Mouse (Mus musculus) embryonic facial prominence, embryonic 12.5 days (tissue): ENCODE measurements at regions not wholly inside any gene's neighbourhood (a gene's known extent, or its start where the extent isn't known, plus 50 kb on each side); places are given as distances from the start of the nearest gene placed in this dataset.

ENCODE experiments used
- ATAC-seq: fragments of 200-750 bp; cut with Nextera tagmentation; 2 replicates; pipeline ENCODE4 v1.8.0; 2017; ENCODE audit not compliant: insufficient number of reproducible peaks, insufficient read depth, low FRiP score, low TSS enrichment
- H3K27ac ChIP-seq: fragments of 300-500 bp; sonication (generic); 2 replicates; pipeline ENCODE4 v1.5.1; 2016; ENCODE audit warnings: mild to moderate bottlenecking
- H3K27me3 ChIP-seq: fragments of 300-500 bp; sonication (generic); 2 replicates; pipeline ENCODE4 v1.6.1; 2016; ENCODE audit warnings: mild to moderate bottlenecking, moderate library complexity
- H3K36me3 ChIP-seq: fragments of 300-500 bp; sonication (generic); 2 replicates; pipeline ENCODE4 v1.6.1; 2016; ENCODE audit warnings: mild to moderate bottlenecking
- H3K4me1 ChIP-seq: fragments of 300-500 bp; sonication (generic); 2 replicates; pipeline ENCODE4 v1.6.1; 2016
- H3K4me2 ChIP-seq: fragments of 300-500 bp; sonication (generic); replicated peaks from 2 replicates; pipeline ENCODE4 v1.6.1; 2016; ENCODE audit warnings: mild to moderate bottlenecking, moderate library complexity
- H3K4me3 ChIP-seq: fragments of 300-500 bp; sonication (generic); 2 replicates; pipeline ENCODE4 v1.5.1; 2016; ENCODE audit warnings: mild to moderate bottlenecking
- H3K9ac ChIP-seq: fragments of 300-500 bp; sonication (generic); 2 replicates; pipeline ENCODE4 v1.6.1; 2016; ENCODE audit warnings: mild to moderate bottlenecking, moderate library complexity
- H3K9me3 ChIP-seq: fragments of 300-500 bp; sonication (generic); 2 replicates; pipeline ENCODE4 v1.6.1; 2016; ENCODE audit warnings: mild to moderate bottlenecking, moderate library complexity
- WGBS: fragments of 180-500 bp; shearing (Covaris S2); methylation state at CpG from one replicate; pipeline ENCODE4 v1.1.7; 2016; 5-methylcytosine and 5-hydroxymethylcytosine counted together

- Histone ChIP-seq H3K9ac (no peak overlapping the region), H3K4me3 (0 out of 2 replicates have a peak overlapping the region, but pooled peaks have one; percentile 33), H3K27me3 (no peaks in the 10 kb centered on the region), H3K4me2 (peak overlapping the region; percentile 56), H3K9me3 (no peaks in the 10 kb centered on the region), H3K36me3 (no peaks in the 10 kb centered on the region), H3K27ac (no peak overlapping the region), H3K4me1 (0 out of 2 replicates have a peak, but pooled peaks cover 3% of the 10 kb centered on the region)
- no peak for ATAC-seq
- 30% methylated on average over 4 of the region's 4 CpGs for WGBS
Measured at GRCm38 (mm10) chr2:57699226-57699625, 298.5 kb upstream of the Galnt5 start.

DNA sequence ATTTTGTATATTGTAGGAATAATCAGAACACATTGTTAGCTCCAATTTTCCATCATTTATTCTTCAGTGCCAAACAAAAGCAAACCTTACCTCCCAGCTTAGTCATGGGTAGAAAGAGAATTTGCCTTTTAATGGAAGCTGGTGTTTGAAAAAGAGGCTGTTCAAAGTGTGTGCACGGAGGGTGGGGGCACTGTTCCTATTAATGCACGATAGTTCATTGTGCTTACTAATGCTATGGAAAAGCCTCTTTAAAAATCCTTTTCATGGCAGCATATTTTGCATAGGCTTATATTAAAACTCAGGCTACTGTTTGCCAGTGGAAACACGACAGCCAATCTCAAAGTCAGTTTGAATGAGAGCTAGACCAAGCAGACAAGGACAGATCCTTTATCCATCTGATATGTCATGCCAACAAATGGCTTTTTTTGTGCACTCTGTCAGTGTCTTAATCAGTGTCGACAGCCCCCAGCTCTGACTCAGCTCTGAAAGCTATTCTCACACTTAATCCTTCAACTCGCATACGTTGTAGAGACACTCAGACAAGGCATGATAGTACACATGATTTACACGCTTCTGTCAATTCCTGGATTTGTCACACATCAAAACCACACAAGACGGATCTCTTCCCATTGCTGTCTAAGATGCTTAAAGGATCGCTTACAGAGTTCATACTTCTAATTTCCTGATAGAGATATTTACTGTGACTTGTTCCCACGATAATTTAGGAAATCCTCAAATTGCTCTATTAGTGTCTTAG is 280.8 kb upstream of the Galnt5 start:
- H3K4me2 ChIP-seq = no peak overlapping the region
- H3K4me1 ChIP-seq = no peaks in the 10 kb centered on the region
- ATAC-seq = no peak
- H3K4me3 ChIP-seq = no peak overlapping the region
- H3K36me3 ChIP-seq = no peaks in the 10 kb centered on the region
- H3K27ac ChIP-seq = no peak overlapping the region
- no peaks in the 10 kb centered on the region for H3K9me3 ChIP-seq
- no peaks in the 10 kb centered on the region for H3K27me3 ChIP-seq
- no peak overlapping the region for H3K9ac ChIP-seq
- 70% methylated on average over 10 of the region's 10 CpGs for WGBS
